Mouse (Mus musculus): ENCODE data around the gene Rabgap1l.

DNA sequence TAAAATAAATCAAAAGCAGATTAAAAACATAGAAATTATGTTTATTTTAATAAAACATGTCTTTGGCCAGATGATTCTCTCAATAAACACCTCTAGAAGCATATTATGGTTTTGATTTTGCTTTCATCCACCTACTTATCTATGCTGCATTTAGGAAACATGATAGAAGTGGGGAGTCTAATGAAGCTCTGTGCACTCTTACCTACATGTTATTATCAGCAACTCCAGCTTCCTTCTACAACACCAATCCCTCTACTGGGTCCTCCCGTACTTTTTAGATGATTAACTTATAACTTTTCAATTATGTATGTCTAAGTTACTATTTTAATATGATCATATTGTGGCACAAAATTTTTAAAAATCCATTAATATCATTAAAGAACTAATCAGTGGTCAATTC lies 487.2 kb downstream of the Rabgap1l start:
- TF ChIP-seq CTCF (conservative IDR thresholded peaks at IDR 0.05; ENCODE audit: low read length), result no peak
- no peak for TF ChIP-seq NANOG (IDR thresholded peaks at IDR 0.05; ENCODE audit: borderline replicate concordance, low read length)

Data from E14TG2a.4 (cell line).